Mouse (Mus musculus) megakaryocyte, embryonic 14.5 days (primary cell): Measurements from ENCODE around the gene Usp22.

ENCODE experiments used
- FLI1 ChIP-seq: IDR thresholded peaks from 2 replicates; pipeline ENCODE4 v1.6.1; 2012; ENCODE audit warnings: low read length, inconsistent platforms, mixed read lengths
- GATA1 ChIP-seq: IDR thresholded peaks from 3 replicates; pipeline ENCODE4 v1.6.1; 2012; ENCODE audit warnings: mixed read lengths, low read length, inconsistent platforms, borderline replicate concordance

- no peak for TF ChIP-seq FLI1
- no peak for TF ChIP-seq GATA1
Measured at GRCm38 (mm10) chr11:61208316-61208715, 33.5 kb upstream of the Usp22 start.
